Mouse (Mus musculus): Measurements from ENCODE around the gene Ccdc32.

DNA sequence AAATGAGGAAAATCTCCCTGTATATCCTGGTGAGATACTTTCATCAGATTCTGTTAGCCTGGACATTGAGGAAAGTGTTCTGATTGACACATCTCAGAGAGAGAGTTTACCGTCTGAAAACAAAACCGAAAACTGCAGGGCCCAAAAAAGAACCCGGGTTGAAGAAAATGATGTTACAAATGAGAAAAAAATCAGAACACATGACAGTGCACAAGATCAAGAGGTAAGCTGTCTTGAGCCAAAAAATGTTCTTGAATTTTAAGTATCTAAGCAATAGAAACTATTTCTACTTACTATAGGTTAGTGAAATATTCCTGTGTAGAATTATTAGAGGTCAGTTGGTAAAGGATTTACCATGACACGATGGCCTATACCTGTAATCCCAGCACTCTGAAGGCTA lies 43.2 kb upstream of the Ccdc32 start:
- TF ChIP-seq GATA1 (IDR thresholded peaks at IDR 0.05; ENCODE audit: low read length) (no peak), TAL1 (IDR thresholded peaks at IDR 0.05; ENCODE audit: low read length) (no peak)

Measured in erythroblast, embryonic 14.5 days (primary cell).